Mouse (Mus musculus) left cerebral cortex, postnatal 14 days (tissue): ENCODE measurements around the gene Plau. TPM values are rescaled to one million over a fixed set of nuclear protein-coding genes. Genes with fewer than 3 reads are reported as not detected.

Experiments
- DNase-seq, 2 experiments: peaks; one replicate each; pipeline ENCODE4 v3.0.0; 2021 to 2022; ENCODE audit warnings: low spot score in 2 of 2, mixed read lengths in 1 of 2
- intact Hi-C: fragments of 180-260 bp; cut with DNase I; formaldehyde crosslinking; loops from one replicate; pipeline ENCODE4 v1.15.1; 2025
- total RNA-seq, 2 experiments: library from RNA; stranded (reverse); gene quantifications; 2 replicates each; pipeline ENCODE4 v1.2.3; 2021

Plau gene
- total RNA-seq, 2 experiments from 2014 or later = 7.4 to 7.7 TPM

DNA sequence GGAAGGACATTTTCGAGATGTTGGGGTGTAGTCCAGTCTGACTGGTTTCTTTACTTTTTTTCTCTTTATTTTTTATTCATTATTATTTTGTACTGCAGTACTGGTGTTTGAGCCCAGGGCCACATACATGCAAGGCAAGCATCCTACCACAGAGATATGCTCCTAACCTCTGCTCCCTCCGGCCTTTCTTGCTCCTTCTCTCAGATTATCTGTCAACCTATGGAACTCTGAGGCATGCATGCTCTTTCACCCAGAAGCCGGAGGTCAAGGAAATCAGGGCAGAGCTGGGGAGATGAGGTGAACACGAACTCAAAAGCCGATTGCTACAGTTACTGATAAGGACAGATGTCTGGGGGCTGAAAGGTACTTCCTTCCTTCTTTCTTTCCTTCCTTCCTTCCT lies 32.0 kb upstream of the Plau start:
- intact Hi-C loops = loop anchor here (10.0 kb wide), 1 partner anchor 210 kb away; no protein-coding TSS in a partner anchor
- DNase-seq = no peak

DNA sequence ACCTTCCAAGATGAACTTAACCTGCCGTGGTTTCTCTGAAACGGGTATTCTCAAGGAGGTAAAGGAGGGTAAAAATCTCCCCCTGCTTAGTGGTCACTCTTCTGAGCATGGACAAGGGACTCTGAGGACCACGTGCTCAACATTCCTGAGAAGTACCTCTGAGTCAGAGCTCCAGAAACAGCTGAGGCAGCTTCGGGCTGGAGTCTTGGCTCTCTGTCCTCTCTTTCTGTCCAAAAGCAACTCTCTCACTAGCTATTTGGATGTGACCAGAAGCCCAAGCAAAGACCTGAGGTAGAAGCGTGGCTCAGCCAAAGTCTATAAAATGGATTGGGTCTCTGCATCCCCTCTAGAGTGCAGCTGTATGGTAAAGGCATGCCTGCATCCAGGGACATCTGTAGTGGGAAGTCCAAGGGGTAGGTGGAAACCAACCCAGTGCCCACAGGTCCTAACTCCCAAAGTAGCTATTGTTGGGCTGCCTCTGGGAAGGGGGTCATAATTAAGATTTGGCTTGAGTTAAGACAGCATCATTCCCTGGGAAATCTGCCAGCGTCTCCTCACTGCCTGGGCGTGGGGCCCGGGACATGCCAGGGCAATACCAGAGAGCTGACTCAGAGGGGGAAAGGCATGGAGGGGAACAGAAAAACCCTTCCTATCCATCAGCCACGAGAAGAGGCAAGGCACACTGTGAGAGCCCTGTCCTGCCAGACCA lies 31.3 kb upstream of the Plau start:
- intact Hi-C loops = loop anchor here (10.0 kb wide), 1 partner anchor 210 kb away; no protein-coding TSS in a partner anchor
- peak; percentile 66 to 76 for DNase-seq

DNA sequence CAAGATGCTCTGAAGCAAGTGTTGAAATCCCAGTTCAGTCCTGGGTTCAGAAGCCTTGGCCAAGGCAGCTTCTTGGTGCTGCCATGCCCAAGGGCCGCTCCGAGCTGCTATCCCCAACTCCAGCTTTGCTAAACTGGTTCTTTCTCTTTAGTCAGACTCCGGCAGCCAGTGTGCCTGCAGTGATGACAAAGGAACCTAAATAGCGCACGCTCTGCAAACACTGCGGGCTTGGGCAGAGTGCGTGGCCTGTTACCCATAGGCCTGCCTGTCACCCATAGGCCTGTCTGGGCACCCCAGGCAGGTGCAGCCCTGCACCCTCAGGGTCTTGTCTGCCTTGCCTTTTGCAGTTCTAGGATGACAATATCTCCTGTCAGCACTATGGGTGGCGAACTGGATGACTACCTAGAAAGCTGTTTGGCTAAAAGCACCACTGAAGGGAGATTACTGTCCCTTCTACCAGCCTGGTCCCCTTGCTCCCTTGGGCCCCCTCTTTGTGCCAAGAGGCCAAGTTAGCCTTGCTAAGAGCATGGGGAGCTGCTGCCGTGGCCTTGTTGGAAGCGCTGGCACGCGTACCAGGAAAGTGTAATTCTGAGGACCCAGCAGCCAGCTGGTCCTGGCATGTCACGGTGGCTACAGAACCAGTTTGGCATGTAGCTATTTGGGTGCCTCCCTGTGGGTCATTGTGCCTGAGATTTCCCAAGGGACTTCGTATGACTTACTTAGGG lies 30.2 kb upstream of the Plau start:
- intact Hi-C loops = loop anchor here (10.0 kb wide), 1 partner anchor 209 kb away; no protein-coding TSS in a partner anchor
- DNase-seq = no peak

DNA sequence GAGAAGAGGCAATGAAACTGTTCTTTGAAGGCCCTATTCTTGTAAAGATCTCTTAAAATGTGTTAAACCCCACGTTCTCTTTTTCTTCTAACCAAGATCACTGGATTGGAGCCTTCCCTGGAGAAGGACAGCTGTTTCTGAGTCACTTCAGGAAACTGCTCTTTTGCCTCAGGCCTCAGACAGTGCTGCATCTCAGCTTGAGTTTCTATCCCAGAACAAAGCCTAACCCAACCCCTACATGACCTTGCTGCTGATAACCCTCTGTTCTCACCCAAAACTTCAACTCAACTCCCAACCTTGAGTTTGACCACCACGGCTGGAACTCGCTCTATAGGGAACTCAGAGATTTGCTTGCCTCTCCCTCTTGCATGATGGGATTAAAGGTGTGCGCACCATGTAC lies 27.1 kb upstream of the Plau start:
- DNase-seq = no peak
- intact Hi-C loops = loop anchor here (10.0 kb wide), 1 partner anchor 205 kb away; no protein-coding TSS in a partner anchor

DNA sequence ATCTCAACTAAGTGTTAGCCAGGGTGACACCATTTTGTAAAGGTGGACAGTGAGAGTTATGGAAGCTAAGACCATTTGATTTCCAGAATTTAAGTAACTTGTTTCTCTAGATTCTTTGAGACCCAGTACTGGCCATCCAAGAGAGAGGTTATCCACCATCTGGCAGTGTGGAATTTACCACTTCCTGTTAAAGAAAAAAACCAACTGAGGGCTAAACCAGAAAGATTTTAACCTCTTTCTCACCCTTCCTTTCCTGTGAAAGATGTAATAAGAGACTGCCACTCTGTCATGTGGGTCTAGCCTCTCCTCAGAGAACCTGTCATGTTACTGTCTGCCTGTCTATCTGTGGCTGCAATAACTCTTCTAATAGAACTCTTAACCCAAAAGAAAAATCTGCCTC lies 26.6 kb upstream of the Plau start:
- intact Hi-C loops = loop anchor here (10.0 kb wide), 1 partner anchor 205 kb away; no protein-coding TSS in a partner anchor
- DNase-seq = no peak

DNA sequence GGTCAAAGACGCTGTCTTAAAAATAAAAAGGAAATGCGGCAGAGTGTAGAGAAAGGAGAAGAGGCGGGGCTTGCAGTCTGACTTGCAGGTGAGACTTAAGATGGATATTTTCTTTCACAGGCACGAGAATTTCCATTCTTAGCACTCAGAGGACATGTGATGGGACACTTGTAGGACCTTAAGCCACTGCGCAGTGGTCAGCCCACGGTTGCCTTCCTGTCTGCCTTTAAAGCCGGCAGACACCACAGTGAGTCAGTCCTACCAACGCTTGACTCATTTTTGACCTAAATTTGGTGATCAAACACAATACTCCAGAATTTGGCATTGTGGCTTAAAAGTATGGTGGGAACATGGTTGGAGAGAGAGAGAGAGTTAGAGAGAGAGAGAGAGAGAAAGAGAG lies 25.2 kb upstream of the Plau start:
- intact Hi-C loops = no loop called here
- no peak for DNase-seq

DNA sequence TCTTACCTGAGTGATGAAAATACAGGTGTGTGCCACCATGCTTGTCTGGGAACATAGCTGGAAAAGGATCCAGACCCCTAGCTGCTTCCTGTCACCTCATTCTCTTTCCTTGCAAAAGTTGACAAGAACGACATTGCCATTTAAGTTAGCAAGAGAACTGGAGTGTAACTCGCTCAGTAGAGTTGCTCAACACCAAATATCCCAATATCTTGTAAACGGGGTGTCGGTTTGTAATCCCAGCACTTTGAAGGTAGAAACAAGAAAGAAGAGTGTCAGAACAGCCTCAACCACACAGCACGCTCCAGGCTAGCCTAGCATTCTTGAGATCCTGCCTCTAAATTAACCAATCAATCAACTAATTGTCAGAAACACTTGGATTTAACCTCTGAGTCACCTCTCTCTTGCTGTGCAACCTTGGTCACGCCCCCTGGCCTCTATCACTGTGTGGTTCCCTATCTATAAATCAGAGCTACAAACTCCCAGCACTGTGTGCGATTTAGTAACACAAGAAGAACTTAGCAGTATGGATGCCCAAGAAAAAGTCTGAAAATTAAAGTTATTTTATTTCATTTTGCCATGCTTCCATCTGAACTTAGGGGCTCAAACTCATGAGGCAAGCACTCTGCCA lies 24.6 kb upstream of the Plau start:
- no peak for DNase-seq
- intact Hi-C loops = no loop called here

DNA sequence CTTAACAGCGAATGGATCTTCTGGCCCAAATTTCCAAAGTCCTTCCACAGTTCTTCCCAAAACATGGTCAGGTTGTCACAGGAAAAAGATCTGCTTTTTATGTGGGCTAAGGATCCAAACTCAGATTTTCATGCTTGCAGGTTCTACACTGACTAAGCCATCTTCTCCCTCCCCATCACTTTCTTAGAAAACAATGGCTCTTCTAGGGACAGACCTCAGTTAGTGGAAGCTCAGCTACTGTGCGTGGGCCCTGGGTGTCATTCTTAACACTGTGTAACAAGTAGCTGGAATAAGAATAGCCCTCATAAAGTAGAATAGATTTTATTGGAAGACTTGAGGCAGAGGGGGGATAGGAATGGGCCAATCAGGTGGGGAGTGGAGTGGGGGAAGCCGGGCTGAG lies 21.0 kb upstream of the Plau start:
- no peak for DNase-seq
- intact Hi-C loops = no loop called here

DNA sequence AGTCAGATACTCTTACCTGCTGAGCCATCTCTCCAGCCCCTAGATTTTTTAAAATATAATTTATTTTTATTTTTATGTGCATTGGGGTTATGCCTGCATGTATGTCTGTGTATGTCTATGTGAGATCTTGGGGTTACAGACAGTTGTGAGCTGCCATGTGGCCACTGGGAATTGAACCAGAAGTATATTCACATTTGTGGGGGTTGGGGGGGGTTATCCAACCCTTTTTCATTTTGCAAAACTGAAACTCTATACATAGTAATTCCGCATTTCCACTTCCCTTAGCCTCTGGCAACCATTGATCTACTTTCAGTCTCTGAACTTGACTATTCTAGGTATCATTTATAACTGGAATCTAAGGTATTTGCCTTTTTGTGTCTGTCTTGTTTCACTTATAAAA lies 11.9 kb upstream of the Plau start:
- DNase-seq = no peak
- intact Hi-C loops = no loop called here

DNA sequence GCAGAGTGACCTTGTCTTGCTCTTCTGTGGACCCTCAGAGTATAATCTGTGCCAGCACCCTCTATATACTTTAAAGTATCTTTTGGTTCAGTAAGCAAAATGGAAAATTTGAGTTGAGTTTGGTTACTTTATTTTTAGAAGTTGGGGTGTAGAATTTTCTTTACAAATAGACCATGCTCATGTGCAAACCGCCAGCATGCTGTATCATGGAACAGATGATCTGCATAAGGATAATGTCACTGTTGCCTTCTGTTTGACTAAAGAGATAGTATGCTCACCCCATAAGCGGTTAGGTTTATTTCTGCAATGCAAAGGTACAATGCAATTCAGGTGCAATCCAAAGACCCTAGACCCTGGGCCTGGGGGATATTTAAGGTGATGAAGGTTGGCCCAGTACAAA lies 10.9 kb upstream of the Plau start:
- DNase-seq = peak in 1 of 2 experiments; percentile 45
- intact Hi-C loops = no loop called here

DNA sequence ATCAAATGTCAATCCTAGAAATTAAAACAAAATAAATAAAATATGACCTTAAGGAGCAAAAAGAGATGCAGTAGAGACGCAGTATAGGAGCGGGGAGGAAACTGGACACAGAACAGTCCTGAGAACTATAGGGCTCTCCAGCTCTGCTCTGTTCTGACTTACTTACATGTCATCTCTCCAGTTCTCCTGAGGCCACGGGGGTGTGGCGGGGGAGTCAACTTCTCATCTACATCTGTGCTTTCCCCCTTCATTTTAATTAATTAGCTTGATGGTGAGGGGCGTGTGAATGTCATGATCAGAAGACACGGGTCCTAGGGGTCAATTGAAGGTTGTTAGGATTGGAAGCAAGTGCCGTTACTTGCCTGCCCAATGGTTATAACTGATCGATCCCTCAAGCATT lies 9.4 kb upstream of the Plau start:
- intact Hi-C loops = no loop called here
- DNase-seq = no peak

DNA sequence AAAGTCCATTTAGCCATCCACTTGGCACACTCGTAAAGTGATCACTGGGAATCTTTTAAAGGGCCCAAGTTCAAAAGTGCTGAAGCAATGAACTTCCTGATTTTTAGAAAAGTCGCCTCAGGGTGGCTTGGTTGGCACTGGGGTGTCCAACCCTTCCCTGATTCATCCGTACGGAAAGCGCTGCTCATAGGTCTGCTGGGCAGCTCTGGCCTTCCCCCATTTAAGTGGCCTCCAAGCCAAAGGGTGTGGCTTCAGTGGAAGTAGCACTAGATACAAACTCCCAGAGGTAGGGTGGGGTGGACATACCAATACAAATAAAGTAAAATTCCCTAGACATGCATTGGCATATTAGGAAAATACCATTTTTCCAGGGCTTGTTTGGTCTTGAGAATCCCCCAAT lies 9.0 kb upstream of the Plau start:
- DNase-seq = no peak
- intact Hi-C loops = no loop called here

DNA sequence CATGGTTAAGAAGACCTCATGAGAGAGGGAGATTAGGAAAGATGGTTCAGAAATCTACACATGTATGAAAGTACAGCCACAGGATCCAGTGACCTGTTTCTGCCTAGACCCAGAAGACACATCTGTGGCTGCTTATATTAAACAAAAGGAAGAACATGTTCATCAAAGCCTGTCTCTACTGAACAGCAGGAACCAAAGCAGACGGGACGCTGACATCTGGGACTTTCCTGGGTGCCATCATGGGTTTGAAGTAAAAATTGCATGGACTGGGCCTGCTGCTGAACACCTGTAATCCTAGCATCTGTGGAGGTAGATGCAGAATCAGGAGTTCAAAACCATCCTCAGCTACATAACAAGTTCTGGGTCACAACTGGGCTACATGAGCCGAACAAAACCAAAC lies 7.9 kb upstream of the Plau start:
- DNase-seq = no peak
- intact Hi-C loops = no loop called here

DNA sequence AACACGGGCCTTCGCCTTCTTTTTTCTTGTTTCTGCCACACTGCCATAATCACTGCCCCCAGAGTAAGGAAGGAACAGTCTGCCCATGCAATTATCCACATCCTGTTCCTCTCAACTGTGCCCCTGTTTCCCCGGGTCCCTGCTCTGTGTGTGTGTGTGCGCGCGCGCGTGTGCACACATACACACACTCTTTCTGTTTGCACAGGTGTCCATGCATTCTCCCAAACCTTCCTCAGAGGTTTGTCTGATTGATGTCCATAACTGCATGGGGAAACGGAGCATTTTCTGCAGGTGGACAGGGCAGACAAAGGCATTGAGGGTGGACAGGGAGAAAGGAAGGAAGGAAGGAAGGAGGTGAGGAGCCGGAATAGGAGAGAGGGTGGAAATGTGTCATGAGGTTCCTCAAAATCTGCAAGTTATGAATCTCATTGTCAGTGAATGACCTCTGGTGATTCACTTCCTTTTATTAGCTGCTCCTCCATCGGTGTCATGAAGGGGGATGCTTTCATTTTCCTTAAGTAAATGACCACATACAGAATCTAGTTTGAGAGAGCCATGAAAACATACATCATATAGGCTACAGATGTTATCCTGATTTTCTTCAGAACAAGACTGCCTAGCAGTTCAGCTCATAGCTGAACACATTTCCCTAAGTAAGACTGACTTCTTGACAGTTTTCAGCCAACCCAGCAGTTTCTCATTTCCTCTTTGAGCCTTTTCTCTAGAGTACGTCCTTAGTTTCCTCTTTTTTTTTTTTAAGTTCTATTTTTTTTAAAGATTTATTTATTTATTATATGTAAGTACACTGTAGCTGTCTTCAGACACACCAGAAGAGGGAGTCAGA lies 6.7 kb upstream of the Plau start:
- intact Hi-C loops = no loop called here
- no peak for DNase-seq

DNA sequence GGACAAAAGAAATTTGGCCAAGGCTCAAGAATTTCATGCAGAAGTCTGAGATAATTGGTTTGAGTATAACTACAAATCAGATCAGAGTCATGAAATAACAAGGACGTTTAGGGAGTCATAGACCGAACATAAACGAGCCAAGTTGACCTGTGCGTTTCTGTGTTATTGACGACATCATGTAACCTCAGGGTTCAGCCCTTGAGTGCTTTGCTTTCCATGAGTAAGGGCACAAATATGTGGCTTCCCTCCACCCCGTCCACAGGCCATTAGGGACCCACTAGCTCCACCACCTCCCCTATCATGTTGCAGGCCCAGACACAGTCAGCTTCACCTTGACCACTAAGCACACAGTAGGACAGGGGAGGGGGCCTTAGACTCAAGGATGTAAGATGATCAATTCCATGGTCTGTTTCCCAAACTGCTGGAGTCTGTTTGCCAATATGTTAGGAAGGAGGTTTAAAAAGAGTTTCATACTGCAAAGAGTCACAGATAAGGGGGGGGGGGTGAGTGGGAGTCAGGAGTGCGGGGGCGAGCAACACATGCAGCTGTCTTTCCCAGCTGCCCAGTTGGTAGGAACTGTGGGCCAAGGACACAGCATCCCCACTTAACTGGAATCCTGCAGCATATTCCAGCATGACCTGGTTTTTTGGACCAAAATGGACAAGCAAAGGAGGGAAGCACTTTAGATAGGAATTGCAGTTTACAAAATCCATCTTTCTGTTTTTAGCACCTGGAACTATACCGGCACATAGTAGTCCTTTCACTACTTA lies 5.1 kb upstream of the Plau start:
- intact Hi-C loops = no loop called here
- DNase-seq = peak in 1 of 2 experiments; percentile 44

DNA sequence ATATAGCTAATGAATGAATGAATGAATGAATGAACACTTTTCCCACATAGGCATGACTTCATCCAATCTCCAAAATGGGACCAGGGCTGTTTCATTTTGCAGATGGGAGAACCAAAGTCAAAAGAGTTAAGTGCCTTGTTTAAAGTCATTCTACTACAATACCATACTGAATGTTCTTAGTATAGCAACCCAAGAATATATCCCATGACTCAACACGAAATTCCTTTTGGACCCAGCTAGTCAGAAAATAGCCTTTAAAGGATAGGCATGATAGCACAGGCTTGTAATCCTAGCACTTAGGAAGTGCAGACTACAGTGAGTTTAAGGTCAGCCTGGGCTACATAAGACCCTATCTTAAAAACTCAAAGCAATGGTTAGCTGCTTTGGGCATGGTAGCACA lies 4.5 kb upstream of the Plau start:
- DNase-seq = peak in 1 of 2 experiments; percentile 51
- intact Hi-C loops = no loop called here

DNA sequence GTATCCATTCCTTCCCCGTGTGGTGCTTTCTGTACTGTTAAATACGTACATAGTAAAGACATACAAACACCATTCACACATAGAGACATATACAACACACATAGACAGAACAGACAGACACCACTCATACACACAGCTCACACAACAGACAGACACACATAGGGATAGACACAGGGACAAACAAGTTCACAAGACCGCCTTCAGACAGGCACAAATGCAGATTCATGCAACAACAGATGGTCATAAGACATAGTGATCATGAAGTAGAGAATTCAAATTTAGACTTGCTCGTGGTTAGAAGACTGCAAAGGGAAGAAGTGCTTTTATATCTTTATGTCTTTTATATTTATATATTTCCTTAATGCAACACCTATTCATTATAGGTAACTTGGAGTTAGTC lies 2.9 kb upstream of the Plau start:
- DNase-seq = no peak

DNA sequence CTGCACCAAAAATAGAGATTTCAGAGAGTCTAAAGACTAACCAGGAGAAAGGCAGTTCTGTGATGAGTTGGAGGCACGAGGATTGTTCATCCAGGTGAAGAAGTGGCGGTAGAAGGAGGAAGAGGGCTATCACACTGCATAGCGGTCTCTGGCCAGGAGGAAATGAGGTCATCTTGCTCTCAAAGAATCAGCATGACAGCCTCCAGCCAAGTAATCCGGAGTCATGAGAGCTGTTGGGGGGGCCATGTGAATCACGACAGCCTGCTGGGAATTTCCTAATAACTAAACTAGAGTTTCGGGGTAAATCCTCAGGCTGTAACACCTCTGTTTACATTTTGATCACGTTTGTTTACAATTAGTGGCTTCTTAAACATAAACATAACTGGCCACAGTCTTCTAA lies 2.3 kb upstream of the Plau start:
- no peak for DNase-seq
- intact Hi-C loops = no loop called here

More for the DNA sequence above, 2.9 kb upstream of the Plau start:
- intact Hi-C loops = no loop called here

DNA sequence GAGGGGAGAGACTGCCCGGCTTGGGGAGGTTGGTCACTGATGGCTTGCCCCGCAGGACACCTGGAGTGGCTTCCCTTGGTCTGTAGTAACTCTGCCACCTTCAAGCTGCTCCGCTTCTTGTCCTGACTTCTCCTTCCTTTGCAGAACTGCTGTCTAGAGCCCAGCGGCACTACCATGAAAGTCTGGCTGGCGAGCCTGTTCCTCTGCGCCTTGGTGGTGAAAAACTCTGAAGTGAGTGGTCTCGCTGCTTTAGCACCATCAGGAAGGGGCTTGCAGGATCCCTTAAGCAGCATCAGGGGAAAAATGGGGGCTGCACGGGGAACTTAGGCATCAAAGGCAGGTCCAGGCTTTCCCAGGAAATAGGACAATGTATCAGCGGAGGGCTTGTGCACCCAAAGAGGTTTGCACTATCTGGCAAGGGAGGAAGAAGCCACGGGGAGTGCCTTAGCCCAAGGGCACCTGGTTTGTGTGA lies 481 bp downstream of the Plau start:
- no peak for DNase-seq
- intact Hi-C loops = no loop called here
